Mouse (Mus musculus) erythroblast, adult 5-6 weeks (primary cell): Measurements from ENCODE around the gene Rbm43. TPM values are rescaled to one million over a fixed set of nuclear protein-coding genes. Genes with fewer than 3 reads are reported as not detected.
"Not testable (repeated sequence)": the region's sequence is repeated elsewhere in the genome, so short reads cannot be mapped to it uniquely, and the experiment has no call there.

Experiments used
- ATAC-seq: replicated peaks from 2 replicates; pipeline ENCODE4 v1.8.0; 2016; ENCODE audit warnings: moderate number of reproducible peaks, mild to moderate bottlenecking, moderate TSS enrichment, inconsistent platforms; ENCODE audit not compliant: poor library complexity, low FRiP score, severe bottlenecking
- total RNA-seq, 2 experiments: library from RNA; stranded (forward) in 1 of 2; stranded (reverse) in 1 of 2; fragments of 150-400 nt in 1 of 2; fragments of 200-764, 138-1000 nt in 1 of 2; gene quantifications; 2 replicates each; pipeline versions ENCODE4 v1.2.3 to v1.2.4; 2015 to 2017; ENCODE audit warnings: low replicate concordance in 2 of 2

Gene Rbm43
- total RNA-seq, 2 experiments from 2014 or later: 13.3 to 16.9 TPM

DNA sequence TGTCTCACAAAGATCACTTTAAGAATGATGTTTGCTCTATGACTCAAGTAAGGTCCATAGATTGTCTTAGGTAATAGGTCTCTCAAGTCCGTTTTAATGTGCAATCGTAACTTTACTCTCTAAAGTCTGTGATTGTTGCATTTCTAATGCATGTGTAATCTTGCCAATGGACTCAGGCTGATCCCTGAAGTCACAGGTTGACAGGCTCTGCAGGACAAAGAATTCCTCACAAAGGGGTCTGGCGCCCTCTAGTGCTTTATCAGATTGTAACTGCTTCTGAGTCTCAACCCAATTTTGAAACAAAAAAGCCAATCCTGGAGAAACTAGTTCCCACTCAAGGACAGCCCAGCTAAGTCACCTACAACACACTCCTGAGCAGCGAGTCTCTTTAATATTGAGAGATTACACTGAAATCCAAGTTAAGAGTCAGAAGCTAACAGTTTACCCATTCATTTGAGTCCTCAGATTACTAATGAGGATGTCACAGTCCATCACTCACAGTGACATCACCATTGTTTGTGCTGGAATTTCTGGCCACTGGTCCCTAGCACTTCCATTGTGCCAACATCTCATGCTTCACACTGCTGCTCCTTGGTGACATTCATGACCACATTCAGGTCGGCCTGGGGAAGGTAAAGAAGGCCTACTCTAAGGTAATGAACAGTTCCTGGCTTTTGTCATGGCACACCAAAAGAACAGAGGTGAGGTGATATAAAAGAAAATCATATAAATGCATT lies 19.9 kb downstream of the Rbm43 start:
- no peak for ATAC-seq

DNA sequence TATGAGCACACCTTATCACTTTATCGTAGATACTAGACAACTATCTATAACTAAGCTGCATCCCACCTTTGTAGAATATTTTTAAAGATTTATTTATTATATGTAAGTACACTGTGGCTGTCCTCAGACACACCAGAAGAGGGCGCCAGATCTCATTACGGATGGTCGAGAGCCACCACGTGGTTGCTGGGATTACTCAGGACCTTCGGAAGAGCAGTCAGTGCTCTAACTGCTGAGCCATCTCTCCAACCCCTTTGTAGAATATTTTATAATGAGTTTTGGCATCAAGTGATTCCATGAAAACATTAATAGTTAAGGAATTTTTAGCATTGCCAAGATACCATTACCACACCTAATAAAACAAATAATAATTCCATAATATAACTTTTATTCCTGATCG lies 20.4 kb downstream of the Rbm43 start:
- ATAC-seq: no peak

DNA sequence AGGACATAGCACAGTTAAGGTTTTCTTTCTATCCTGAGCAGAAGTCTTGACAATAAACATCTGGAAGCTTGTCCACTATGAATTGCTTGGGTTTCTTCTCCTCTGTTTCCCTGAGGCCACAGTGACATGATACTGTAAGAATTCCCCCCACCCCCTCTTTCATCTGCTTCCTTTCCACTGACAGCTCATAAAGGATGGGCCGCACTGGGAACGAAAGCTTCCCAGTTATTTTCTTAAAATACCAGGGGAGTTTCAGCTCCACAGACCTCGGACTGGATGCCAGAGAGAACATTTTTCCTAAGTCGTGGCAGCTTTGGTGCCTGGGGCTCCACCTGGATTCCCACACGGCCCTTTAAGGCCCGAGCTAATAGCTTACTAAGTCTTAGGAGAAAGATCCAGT lies 22.2 kb downstream of the Rbm43 start:
- ATAC-seq: no peak

DNA sequence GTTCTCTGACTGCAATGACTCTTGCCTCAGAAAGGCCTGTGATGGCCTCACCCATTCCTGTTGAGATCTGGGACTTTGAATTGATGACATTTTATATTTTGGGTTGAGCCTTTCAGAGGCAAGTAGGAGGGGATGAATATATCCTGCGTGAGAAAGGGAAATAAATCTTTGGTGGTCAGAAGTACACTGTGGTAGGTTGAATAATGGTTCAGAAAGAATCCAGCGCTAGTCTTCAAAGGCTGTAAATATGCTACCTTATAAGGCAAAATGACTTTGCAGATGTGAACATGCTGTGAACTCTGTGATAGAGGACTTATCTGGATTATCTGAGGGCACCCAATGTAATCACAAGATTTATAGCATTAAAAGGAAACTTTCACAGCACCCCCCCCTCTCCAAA lies 23.1 kb downstream of the Rbm43 start:
- no peak for ATAC-seq

DNA sequence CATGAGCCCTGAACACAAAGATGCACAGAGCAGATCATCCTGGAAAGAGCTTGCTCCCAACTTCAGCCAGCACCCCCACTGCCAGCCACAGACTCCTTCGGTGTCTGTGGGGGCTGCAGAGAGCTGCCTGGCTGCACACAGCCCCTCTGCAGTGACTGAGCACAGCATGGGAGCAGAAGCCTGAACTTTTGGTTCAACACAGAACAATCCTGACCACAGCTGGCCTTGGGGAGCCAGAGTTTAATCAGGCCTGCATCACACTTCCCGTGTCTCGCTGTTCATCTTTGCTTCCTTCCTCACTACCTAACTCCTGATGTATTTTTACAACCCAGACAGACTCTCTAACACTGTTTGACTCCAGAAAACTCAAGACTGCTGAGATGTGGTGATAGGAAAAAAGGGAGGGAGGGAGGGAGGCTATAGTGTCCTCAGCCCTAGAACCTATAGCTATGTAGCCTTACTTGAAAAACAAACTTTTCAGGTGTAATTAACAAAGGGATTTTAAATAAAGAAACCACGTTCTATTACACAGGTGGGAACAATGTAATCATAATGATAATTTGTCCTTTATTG lies 27.3 kb downstream of the Rbm43 start:
- ATAC-seq: no peak

DNA sequence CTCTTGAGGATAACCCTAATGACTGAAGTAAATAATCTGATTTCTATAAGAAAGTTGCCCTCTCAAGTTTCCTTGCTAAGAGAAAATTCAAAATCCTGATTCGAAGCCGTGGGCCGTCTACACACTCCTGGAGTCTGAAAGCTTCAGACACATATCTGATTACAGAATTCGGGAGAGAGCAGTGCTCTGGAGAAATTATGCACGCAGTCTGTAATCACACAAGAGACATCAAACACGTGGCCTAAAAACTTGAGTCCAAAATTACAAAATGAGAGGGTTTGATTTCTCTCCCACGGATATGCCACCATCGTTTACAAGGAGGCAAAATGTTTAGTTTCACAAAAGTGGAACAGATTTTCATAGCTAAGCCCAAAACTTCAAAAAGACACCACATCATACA lies 29.3 kb downstream of the Rbm43 start:
- ATAC-seq: no peak

DNA sequence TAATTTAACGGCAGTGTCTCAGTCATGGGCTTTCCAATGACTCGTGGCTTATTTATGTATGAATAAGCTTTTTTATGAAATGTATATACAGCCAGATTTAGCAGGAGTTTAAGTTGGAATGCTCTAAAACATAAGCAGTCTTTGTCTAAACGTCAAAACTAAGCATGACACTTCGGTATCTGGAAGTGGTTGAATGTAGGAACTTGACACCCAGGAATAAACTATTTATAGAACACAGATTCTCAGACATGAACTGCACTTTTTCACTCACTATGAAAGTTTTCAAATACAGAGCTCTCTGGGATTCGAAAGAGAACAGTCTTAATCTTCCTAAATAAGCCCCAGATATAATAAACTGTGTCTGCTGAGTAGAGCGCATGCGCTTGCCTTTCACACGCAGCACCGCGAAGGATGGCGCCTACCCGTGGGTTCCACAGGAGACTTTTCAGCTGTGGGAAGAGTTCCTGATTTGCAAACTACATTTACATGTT lies 42.5 kb downstream of the Rbm43 start:
- no peak for ATAC-seq

DNA sequence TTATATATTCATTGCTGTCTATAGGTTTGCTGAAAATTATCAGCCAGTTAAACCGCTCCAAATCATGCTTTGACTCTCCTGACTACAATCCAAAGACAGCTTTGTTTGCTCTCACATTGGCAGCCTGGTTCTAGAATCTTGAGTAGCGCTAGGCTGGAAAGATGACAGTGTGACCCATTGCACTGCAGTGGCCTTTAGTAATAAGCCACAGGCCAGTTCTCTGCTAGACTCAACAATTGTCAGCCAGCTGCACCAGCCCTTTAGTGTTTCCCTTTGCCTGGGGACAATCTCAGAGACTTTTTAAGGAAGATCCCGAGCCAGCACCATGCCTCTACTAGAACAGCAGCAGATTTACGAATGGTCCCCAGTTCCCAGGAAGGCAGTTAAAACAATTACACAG lies 44.0 kb downstream of the Rbm43 start:
- ATAC-seq: no peak

DNA sequence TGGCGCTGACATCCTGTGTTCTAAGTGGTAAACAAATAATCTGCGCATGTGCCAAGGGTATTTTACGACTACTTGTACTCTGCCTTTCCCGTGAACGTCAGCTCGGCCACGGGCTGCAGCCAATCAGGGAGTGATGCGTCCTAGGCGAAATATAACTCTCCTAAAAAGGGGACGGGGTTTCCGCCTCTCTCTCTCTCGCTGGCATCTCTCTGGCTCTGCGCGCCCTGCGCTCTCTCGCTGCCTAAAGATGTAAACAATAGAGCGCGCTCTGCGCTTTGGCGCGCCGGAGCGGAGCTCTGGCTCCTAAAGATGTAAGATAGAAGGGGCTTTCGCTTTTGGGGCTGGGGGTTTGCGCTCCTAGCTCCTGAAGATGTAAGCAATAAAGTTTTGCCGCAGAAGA lies 44.8 kb downstream of the Rbm43 start:
- not testable (repeated sequence) for ATAC-seq

DNA sequence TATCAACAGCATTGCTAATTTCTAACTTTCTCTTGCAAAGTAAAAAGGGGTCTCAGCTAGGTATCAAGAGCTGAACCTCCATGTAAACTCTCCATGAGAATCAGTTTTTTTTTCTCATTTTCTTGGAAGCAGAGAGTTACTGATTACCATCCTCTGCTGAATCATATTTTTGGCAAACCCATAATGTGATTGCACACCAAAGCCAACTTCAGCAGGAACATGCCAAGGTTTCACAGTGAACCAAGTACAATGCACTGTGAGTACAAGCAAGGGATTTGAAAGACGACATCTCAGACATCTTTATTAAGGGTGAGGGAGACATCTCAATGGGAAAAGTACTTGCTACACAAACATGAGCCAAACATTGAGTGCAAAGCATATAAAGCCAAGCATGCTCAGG lies 54.8 kb downstream of the Rbm43 start:
- no peak for ATAC-seq

Other genes starting within 250 kb of the Rbm43 start
- gene Nmi, start 38.3 kb upstream of the Rbm43 start, total RNA-seq (2015; ENCODE audit: low replicate concordance): 2.3 and 17.1 TPM in 2 replicates
- gene Nmi, start 38.3 kb upstream of the Rbm43 start, total RNA-seq (2017; ENCODE audit: low replicate concordance): 10.8 and 30.0 TPM in 2 replicates
- not detected in 2 replicates for gene Tnfaip6, start 102.8 kb upstream of the Rbm43 start, total RNA-seq (2015; ENCODE audit: low replicate concordance)
- 1.1 TPM in 1 of 2 replicates, not detected in the other for gene Tnfaip6, start 102.8 kb upstream of the Rbm43 start, total RNA-seq (2017; ENCODE audit: low replicate concordance)
- gene Rif1, start 137.7 kb upstream of the Rbm43 start, total RNA-seq (2015; ENCODE audit: low replicate concordance): 25.3 and 42.1 TPM in 2 replicates
- 35.0 and 53.4 TPM in 2 replicates for gene Rif1, start 137.7 kb upstream of the Rbm43 start, total RNA-seq (2017; ENCODE audit: low replicate concordance)